Mouse (Mus musculus): ENCODE results near the gene Gosr2. TPM values are rescaled to one million over a fixed set of nuclear protein-coding genes. Genes with fewer than 3 reads are reported as not detected.

Gene Gosr2
- total and polyA plus RNA-seq, 2 experiments = 52.8 to 70.2 TPM

DNA sequence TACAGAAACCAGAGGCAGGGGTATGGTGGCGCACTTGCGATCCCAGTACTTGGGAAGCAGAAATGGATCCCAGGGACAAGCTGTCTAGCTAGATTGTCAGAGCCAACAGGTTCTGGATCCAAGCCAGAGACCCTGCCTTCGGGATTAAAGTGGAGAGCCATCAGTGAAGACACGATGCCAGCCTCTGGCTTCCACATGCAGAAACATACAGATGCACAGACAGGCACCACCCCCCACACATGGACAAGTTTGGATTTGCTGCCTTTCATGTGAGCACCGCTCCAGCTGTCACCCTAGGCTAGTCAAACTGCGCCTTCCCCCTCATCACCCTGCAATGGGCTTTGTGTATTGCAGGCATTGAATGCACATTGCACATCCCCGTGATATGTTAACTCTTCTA lies 39.5 kb downstream of the Gosr2 start:
- Histone ChIP-seq H3K27ac (replicated peaks; ENCODE audit: insufficient read depth, low read depth, low read length) (no peak overlapping the region), H3K4me3 (ENCODE audit: insufficient read depth, low read depth, low read length) (no peak overlapping the region), H3K27me3 (ENCODE audit: control insufficient read depth, insufficient read depth, low read length) (0 out of 2 replicates have a peak, but pooled peaks cover 2% of the 10 kb centered on the region), H3K36me3 (ENCODE audit: control insufficient read depth, insufficient read depth, low read length) (no peaks in the 10 kb centered on the region), H3K79me2 (ENCODE audit: control insufficient read depth, insufficient read depth, low read length) (no peaks in the 10 kb centered on the region), H3K4me1 (ENCODE audit: control insufficient read depth, insufficient read depth, low read length) (no peaks in the 10 kb centered on the region), H3K9ac (ENCODE audit: low read depth, low read length) (no peak overlapping the region)
- TF ChIP-seq CTCF (IDR thresholded peaks at IDR 0.05; ENCODE audit: low read depth, low read length) (no peak), POLR2A (IDR thresholded peaks at IDR 0.05; ENCODE audit: extremely low read depth, insufficient read depth, low read length) (no peak)
- no peak for DNase-seq (ENCODE audit: extremely low read depth, low read depth, low spot score)
- WGBS = 85% methylated on average over 7 of the region's 7 CpGs

DNA sequence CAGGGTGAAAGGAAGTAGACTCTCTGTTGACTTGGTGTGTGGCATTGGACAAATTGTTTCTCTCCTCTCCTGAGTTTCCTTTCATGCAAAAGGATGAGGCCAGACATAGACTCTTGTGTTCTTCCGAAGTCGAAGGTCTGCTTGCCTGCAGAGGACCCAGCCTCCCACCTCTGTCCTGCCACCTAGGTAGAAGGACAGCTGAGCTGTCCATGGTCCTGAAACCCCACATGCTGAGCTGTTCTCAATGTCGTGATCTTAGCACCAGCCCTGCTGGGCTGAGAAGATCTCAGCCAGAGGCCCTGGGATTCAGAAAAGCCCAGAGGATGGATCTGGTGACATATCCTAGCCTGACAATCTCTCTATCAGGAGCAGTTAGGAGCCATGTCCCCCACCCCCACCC lies 41.2 kb downstream of the Gosr2 start:
- no peak overlapping the region for H3K9ac ChIP-seq (ENCODE audit: low read depth, low read length)
- H3K27ac ChIP-seq (replicated peaks; ENCODE audit: insufficient read depth, low read depth, low read length) = no peak overlapping the region
- no peaks in the 10 kb centered on the region for H3K36me3 ChIP-seq (ENCODE audit: control insufficient read depth, insufficient read depth, low read length)
- TF ChIP-seq POLR2A (IDR thresholded peaks at IDR 0.05; ENCODE audit: extremely low read depth, insufficient read depth, low read length) (no peak), CTCF (IDR thresholded peaks at IDR 0.05; ENCODE audit: low read depth, low read length) (no peak)
- H3K79me2 ChIP-seq (ENCODE audit: control insufficient read depth, insufficient read depth, low read length) = no peaks in the 10 kb centered on the region
- DNase-seq (ENCODE audit: extremely low read depth, low read depth, low spot score) = no peak
- no peaks in the 10 kb centered on the region for H3K4me1 ChIP-seq (ENCODE audit: control insufficient read depth, insufficient read depth, low read length)
- WGBS = 8% methylated on average over 3 of the region's 3 CpGs
- 0 out of 2 replicates have a peak, but pooled peaks cover 2% of the 10 kb centered on the region for H3K27me3 ChIP-seq (ENCODE audit: control insufficient read depth, insufficient read depth, low read length)
- H3K4me3 ChIP-seq (ENCODE audit: insufficient read depth, low read depth, low read length) = no peak overlapping the region

- Histone ChIP-seq H3K4me1 (ENCODE audit: control insufficient read depth, insufficient read depth, low read length) (no peaks in the 10 kb centered on the region), H3K79me2 (ENCODE audit: control insufficient read depth, insufficient read depth, low read length) (no peaks in the 10 kb centered on the region), H3K9ac (ENCODE audit: low read depth, low read length) (no peak overlapping the region), H3K27me3 (ENCODE audit: control insufficient read depth, insufficient read depth, low read length) (peaks cover 14% of the 10 kb centered on the region), H3K4me3 (ENCODE audit: insufficient read depth, low read depth, low read length) (no peak overlapping the region), H3K27ac (replicated peaks; ENCODE audit: insufficient read depth, low read depth, low read length) (no peak overlapping the region), H3K36me3 (ENCODE audit: control insufficient read depth, insufficient read depth, low read length) (no peaks in the 10 kb centered on the region)
- 61% methylated on average over 10 of the region's 10 CpGs for WGBS
- DNase-seq (ENCODE audit: extremely low read depth, low read depth, low spot score) = no peak
- no peak for TF ChIP-seq POLR2A (IDR thresholded peaks at IDR 0.05; ENCODE audit: extremely low read depth, insufficient read depth, low read length)
- TF ChIP-seq CTCF (IDR thresholded peaks at IDR 0.05; ENCODE audit: low read depth, low read length) = no peak
These were observed 44.2 kb downstream of the Gosr2 start for GRCm38 (mm10) chr11:103653359-103653965.

- Histone ChIP-seq H3K36me3 (ENCODE audit: control insufficient read depth, insufficient read depth, low read length) (no peaks in the 10 kb centered on the region), H3K27me3 (ENCODE audit: control insufficient read depth, insufficient read depth, low read length) (peaks cover 18% of the 10 kb centered on the region), H3K9ac (ENCODE audit: low read depth, low read length) (no peak overlapping the region), H3K4me1 (ENCODE audit: control insufficient read depth, insufficient read depth, low read length) (no peaks in the 10 kb centered on the region), H3K79me2 (ENCODE audit: control insufficient read depth, insufficient read depth, low read length) (no peaks in the 10 kb centered on the region), H3K27ac (replicated peaks; ENCODE audit: insufficient read depth, low read depth, low read length) (no peak overlapping the region), H3K4me3 (ENCODE audit: insufficient read depth, low read depth, low read length) (no peak overlapping the region)
- WGBS = 77% methylated on average over 6 of the region's 6 CpGs
- no peak for TF ChIP-seq CTCF (IDR thresholded peaks at IDR 0.05; ENCODE audit: low read depth, low read length)
- TF ChIP-seq POLR2A (IDR thresholded peaks at IDR 0.05; ENCODE audit: extremely low read depth, insufficient read depth, low read length) = no peak
- DNase-seq (ENCODE audit: extremely low read depth, low read depth, low spot score) = no peak
These were observed 46.3 kb downstream of the Gosr2 start for GRCm38 (mm10) chr11:103651426-103651825.

- Histone ChIP-seq H3K4me3 (ENCODE audit: insufficient read depth, low read depth, low read length) (no peak overlapping the region), H3K27ac (replicated peaks; ENCODE audit: insufficient read depth, low read depth, low read length) (no peak overlapping the region), H3K36me3 (ENCODE audit: control insufficient read depth, insufficient read depth, low read length) (no peaks in the 10 kb centered on the region), H3K9ac (ENCODE audit: low read depth, low read length) (no peak overlapping the region), H3K79me2 (ENCODE audit: control insufficient read depth, insufficient read depth, low read length) (no peaks in the 10 kb centered on the region), H3K4me1 (ENCODE audit: control insufficient read depth, insufficient read depth, low read length) (no peaks in the 10 kb centered on the region), H3K27me3 (ENCODE audit: control insufficient read depth, insufficient read depth, low read length) (peaks cover 18% of the 10 kb centered on the region)
- 4% methylated on average over 37 of the region's 37 CpGs for WGBS
- no peak for DNase-seq (ENCODE audit: extremely low read depth, low read depth, low spot score)
- no peak for TF ChIP-seq POLR2A (IDR thresholded peaks at IDR 0.05; ENCODE audit: extremely low read depth, insufficient read depth, low read length)
These were observed 47.7 kb downstream of the Gosr2 start for GRCm38 (mm10) chr11:103649983-103650493.

DNA sequence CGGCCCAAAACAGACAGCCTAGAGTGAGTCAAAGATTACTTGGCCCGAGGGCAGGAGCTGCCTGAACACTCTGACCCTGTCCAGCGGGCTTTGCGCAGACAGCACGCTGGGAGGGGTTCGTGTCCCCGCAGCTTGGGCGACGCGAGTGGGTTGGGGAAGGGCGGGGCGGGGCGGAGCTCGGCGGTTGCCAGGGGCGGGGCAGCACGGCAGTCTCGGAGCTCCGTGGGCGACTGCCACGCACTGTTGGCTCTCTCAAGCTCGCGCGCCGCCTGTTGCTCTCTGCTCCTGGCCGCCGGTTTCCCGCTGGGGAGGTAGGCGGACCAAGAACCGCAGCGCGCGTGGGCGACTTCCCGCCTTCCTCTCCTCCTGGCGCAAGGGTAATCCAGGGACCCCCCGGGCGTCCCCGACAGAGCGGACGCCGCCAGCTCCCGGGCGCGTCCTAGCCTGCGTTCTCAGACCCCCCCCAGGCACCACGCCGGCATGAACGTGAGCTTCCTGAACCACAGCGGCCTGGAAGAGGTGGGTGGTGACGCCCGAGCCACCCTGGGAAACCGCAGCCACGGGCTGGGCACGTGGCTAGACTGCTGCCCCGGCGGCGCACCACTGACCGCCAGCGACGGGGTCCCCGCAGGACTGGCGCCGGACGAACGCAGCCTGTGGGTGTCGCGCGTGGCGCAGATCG lies 48.3 kb downstream of the Gosr2 start, which contains the start of gene Rprml:
Rprml (plus strand) TSS at position 270 of the 682 bp plus-strand sequence.
- Histone ChIP-seq H3K4me3 (ENCODE audit: insufficient read depth, low read depth, low read length) (no peak within 1 kb of the TSS), H3K36me3 (ENCODE audit: control insufficient read depth, insufficient read depth, low read length) (no peaks in the 10 kb centered on the region), H3K4me1 (ENCODE audit: control insufficient read depth, insufficient read depth, low read length) (no peaks in the 10 kb centered on the region), H3K27me3 (ENCODE audit: control insufficient read depth, insufficient read depth, low read length) (peaks cover 18% of the 10 kb centered on the region), H3K79me2 (ENCODE audit: control insufficient read depth, insufficient read depth, low read length) (no peaks in the 10 kb centered on the region), H3K27ac (replicated peaks; ENCODE audit: insufficient read depth, low read depth, low read length) (no peak within 1 kb of the TSS), H3K9ac (ENCODE audit: low read depth, low read length) (no peak within 1 kb of the TSS)
- DNase-seq (ENCODE audit: extremely low read depth, low read depth, low spot score) = no peak
- 1% methylated on average over 71 of the region's 71 CpGs for WGBS
- TF ChIP-seq POLR2A (IDR thresholded peaks at IDR 0.05; ENCODE audit: extremely low read depth, insufficient read depth, low read length) (no peak), CTCF (IDR thresholded peaks at IDR 0.05; ENCODE audit: low read depth, low read length) (no peak)
